Mouse (Mus musculus): ENCODE results near the gene Sncb.
A peak's percentile ranks its signal among the peaks of the same experiment; 100 is the strongest.
"Not testable (repeated sequence)": the region's sequence is repeated elsewhere in the genome, so short reads cannot be mapped to it uniquely, and the experiment has no call there.

The Sncb gene

GRCm38 (mm10) chr13:54766192-54766768 lies at the start of gene Sncb:
TSS of gene Sncb (minus strand) at chr13:54766595.
- no peak for DNase-seq (ENCODE audit: low read depth, low spot score)

GRCm38 (mm10) chr13:54813381-54813780 lies 47.0 kb upstream of the Sncb start:
- no peak for DNase-seq (ENCODE audit: low read depth, low spot score)

GRCm38 (mm10) chr13:54811476-54811875 lies 45.1 kb upstream of the Sncb start:
- no peak for DNase-seq (ENCODE audit: low read depth, low spot score)

- DNase-seq (ENCODE audit: low read depth, low spot score), result no peak
Measured at GRCm38 (mm10) chr13:54808067-54808466, 41.7 kb upstream of the Sncb start.

GRCm38 (mm10) chr13:54806434-54806976 lies 40.1 kb upstream of the Sncb start:
- no peak for DNase-seq (ENCODE audit: low read depth, low spot score)

GRCm38 (mm10) chr13:54805134-54805838 lies 38.9 kb upstream of the Sncb start:
- no peak for DNase-seq (ENCODE audit: low read depth, low spot score)

- no peak for DNase-seq (ENCODE audit: low read depth, low spot score)
Measured at GRCm38 (mm10) chr13:54803010-54803409, 36.6 kb upstream of the Sncb start.

- DNase-seq (ENCODE audit: low read depth, low spot score), result no peak
Measured at GRCm38 (mm10) chr13:54800206-54800605, 33.8 kb upstream of the Sncb start.

- DNase-seq (ENCODE audit: low read depth, low spot score), result peak; percentile 58
Measured at GRCm38 (mm10) chr13:54799701-54800100, 33.3 kb upstream of the Sncb start.

GRCm38 (mm10) chr13:54798740-54799139 lies 32.3 kb upstream of the Sncb start:
- no peak for DNase-seq (ENCODE audit: low read depth, low spot score)

GRCm38 (mm10) chr13:54797861-54798643 lies 31.7 kb upstream of the Sncb start:
- no peak for DNase-seq (ENCODE audit: low read depth, low spot score)

GRCm38 (mm10) chr13:54797356-54797755 lies 31.0 kb upstream of the Sncb start:
- no peak for DNase-seq (ENCODE audit: low read depth, low spot score)

GRCm38 (mm10) chr13:54794843-54795242 lies 28.4 kb upstream of the Sncb start:
- no peak for DNase-seq (ENCODE audit: low read depth, low spot score)

GRCm38 (mm10) chr13:54794002-54794577 lies 27.7 kb upstream of the Sncb start:
- no peak for DNase-seq (ENCODE audit: low read depth, low spot score)

GRCm38 (mm10) chr13:54792259-54793230 lies 26.1 kb upstream of the Sncb start:
- no peak for DNase-seq (ENCODE audit: low read depth, low spot score)

GRCm38 (mm10) chr13:54789561-54790397 lies 23.4 kb upstream of the Sncb start:
- DNase-seq (ENCODE audit: low read depth, low spot score), result peak; percentile 28

- peak; percentile 97 for DNase-seq (ENCODE audit: low read depth, low spot score)
Measured at GRCm38 (mm10) chr13:54788740-54789560, 22.6 kb upstream of the Sncb start, which contains the start of gene Tspan17. TSS of gene Tspan17 (plus strand) at chr13:54789377.

GRCm38 (mm10) chr13:54787591-54787990 lies 21.2 kb upstream of the Sncb start:
- not testable (repeated sequence) for DNase-seq (ENCODE audit: low read depth, low spot score)

GRCm38 (mm10) chr13:54783698-54784097 lies 17.3 kb upstream of the Sncb start, which contains the start of gene Eif4e1b:
TSS of gene Eif4e1b (plus strand) at chr13:54783998.
- DNase-seq (ENCODE audit: low read depth, low spot score), result no peak
